Mouse (Mus musculus) embryonic facial prominence, embryonic 10.5 days (tissue): ENCODE results near the gene Kdelr1. TPM values are rescaled to one million over a fixed set of nuclear protein-coding genes. Genes with fewer than 3 reads are reported as not detected.

Experiments used
- DNase-seq: peaks from one replicate; pipeline ENCODE4 v3.0.0-alpha.2; 2017; ENCODE audit warnings: low spot score
- H3K27ac ChIP-seq: fragments of 300-500 bp; sonication (generic); replicated peaks from 2 replicates; pipeline ENCODE4 v1.5.1; 2016; ENCODE audit warnings: mild to moderate bottlenecking
- H3K27me3 ChIP-seq: fragments of 300-500 bp; sonication (generic); replicated peaks from 2 replicates; pipeline ENCODE4 v1.6.1; 2016; ENCODE audit warnings: low read depth, mild to moderate bottlenecking; ENCODE audit not compliant: poor library complexity, severe bottlenecking
- H3K36me3 ChIP-seq: fragments of 300-500 bp; sonication (generic); replicated peaks from 2 replicates; pipeline ENCODE4 v1.6.1; 2016; ENCODE audit warnings: mild to moderate bottlenecking, moderate library complexity
- H3K4me1 ChIP-seq: fragments of 300-500 bp; sonication (generic); 2 replicates; pipeline ENCODE4 v1.6.1; 2016
- H3K4me3 ChIP-seq: fragments of 300-500 bp; sonication (generic); 2 replicates; pipeline ENCODE4 v1.5.1; 2016; ENCODE audit warnings: mild to moderate bottlenecking, moderate library complexity
- H3K9me3 ChIP-seq: fragments of 300-500 bp; sonication (generic); 2 replicates; pipeline ENCODE4 v1.6.1; 2016; ENCODE audit warnings: mild to moderate bottlenecking
- WGBS: fragments of 180-500 bp; shearing (Covaris S2); methylation state at CpG from one replicate; pipeline ENCODE4 v1.1.7; 2016; 5-methylcytosine and 5-hydroxymethylcytosine counted together
- polyA plus RNA-seq: library from polyadenylated mRNA; unstranded; fragments of >200 nt; fragmentation: Nextera tagmentation; extraction: Ambion mirVana; gene quantifications from 2 replicates; pipeline ENCODE4 v1.2.1, GENCODE M21; 2016

Gene Kdelr1
- polyA plus RNA-seq, 1 experiment from 2014 or later: 36.6 TPM

DNA sequence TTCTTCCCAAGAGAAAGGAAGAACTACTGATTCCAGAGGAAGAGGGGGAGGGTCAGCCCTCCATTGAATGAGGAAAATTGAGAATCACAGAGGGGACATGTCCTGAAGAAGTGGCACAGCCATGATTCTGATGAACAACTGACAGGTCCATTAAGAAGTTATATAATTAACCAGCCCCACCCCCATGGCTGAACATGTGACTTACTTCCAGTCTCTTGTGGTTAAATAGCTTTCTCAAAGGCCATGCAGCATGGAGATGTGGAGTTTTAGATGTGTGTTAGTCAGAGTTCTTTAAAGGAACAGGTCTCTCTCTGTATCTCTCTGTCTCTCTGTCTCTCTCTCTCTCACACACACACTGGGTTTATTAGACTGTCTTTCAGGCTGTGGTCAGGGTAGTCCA, 35.8 kb downstream of the Kdelr1 start:
- DNase-seq: no peak
- peaks cover 35% of the 10 kb centered on the region for H3K36me3 ChIP-seq
- H3K4me3 ChIP-seq: no peak overlapping the region
- H3K27me3 ChIP-seq: no peaks in the 10 kb centered on the region
- peaks cover 8% of the 10 kb centered on the region; the same call in 1 of the 2 replicates for H3K9me3 ChIP-seq
- H3K4me1 ChIP-seq: no peaks in the 10 kb centered on the region
- no peak overlapping the region for H3K27ac ChIP-seq

DNA sequence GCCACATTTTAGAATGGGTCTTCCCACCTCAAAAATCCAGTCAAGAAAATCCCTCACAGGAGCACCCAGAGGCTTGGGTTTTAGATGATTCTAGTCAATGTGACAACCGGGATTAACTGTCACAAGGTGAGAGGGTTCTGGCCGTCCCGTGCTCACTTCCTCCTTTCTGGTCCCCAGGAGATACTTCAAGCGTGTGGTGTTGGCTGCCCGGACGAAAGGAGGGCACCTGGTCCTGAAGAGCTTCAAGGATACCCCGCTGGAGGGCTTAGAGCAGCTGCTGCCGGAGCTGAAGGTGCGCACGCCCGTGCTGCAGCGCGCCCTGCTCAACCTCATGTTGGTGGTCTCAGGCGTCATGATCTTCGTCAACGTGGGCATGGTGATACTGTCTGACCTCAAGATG, 36.6 kb downstream of the Kdelr1 start:
- DNase-seq: no peak
- WGBS: 95% methylated on average over 16 of the region's 16 CpGs
- peaks cover 5% of the 10 kb centered on the region; the same call in 1 of the 2 replicates for H3K9me3 ChIP-seq
- peaks cover under 1% of the 10 kb centered on the region; the same call in 1 of the 2 replicates for H3K4me1 ChIP-seq
- H3K27ac ChIP-seq: no peak overlapping the region
- H3K36me3 ChIP-seq: peaks cover 36% of the 10 kb centered on the region
- no peak overlapping the region for H3K4me3 ChIP-seq
- H3K27me3 ChIP-seq: no peaks in the 10 kb centered on the region

DNA sequence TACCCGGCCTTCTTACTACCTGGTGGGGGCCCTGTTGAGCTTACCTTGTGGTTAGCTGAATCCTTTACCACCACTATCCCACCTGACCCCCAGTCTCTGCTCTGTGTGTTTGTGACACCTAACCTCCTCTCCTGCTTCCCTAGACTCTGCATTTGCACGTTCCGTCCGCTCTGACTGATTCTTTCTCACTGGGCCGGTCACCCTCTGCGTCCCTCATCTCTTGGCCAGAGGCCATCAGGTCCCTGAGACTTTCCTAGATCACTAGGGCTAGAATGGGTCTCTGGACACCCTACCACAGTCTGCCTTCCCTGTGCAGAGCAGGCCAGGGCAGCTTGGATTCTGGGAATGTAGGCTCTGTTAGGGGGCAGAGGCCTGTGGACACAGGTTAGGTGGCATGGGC, 41.5 kb downstream of the Kdelr1 start:
- H3K36me3 ChIP-seq: peaks cover 29% of the 10 kb centered on the region
- peaks cover 5% of the 10 kb centered on the region; the same call in 1 of the 2 replicates for H3K9me3 ChIP-seq
- no peak for DNase-seq
- H3K27me3 ChIP-seq: no peaks in the 10 kb centered on the region
- no peak overlapping the region for H3K4me3 ChIP-seq
- H3K4me1 ChIP-seq: peaks cover 29% of the 10 kb centered on the region
- 85% methylated on average over 6 of the region's 6 CpGs for WGBS
- peak overlapping the region; percentile 15; the same call in 1 of the 2 replicates for H3K27ac ChIP-seq

DNA sequence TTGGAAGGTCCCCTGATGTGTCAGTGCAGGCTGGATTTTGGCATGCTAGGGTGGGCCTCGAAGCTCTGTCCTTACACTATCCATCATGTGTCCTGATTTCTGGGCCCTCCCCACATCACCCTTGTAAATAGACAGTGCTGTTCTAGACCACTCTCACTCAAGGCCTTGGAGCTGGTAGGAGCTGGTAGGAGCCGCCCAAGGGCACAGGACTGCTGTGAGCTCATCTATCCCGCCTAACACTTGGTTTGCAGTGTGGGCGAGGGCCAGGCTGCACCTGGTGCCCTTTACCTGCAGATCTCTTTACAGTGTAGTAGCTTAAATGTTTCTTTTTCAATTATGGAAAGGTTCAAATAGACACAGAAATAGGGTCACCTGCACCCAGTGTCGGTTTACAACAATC, 42.4 kb downstream of the Kdelr1 start:
- no peak overlapping the region for H3K4me3 ChIP-seq
- peaks cover 1% of the 10 kb centered on the region; the same call in 1 of the 2 replicates for H3K9me3 ChIP-seq
- peaks cover 6% of the 10 kb centered on the region for H3K27me3 ChIP-seq
- DNase-seq: no peak
- no peak overlapping the region for H3K27ac ChIP-seq
- peaks cover 32% of the 10 kb centered on the region for H3K4me1 ChIP-seq
- peaks cover 19% of the 10 kb centered on the region for H3K36me3 ChIP-seq
- WGBS: 90% methylated on average over 5 of the region's 5 CpGs

DNA sequence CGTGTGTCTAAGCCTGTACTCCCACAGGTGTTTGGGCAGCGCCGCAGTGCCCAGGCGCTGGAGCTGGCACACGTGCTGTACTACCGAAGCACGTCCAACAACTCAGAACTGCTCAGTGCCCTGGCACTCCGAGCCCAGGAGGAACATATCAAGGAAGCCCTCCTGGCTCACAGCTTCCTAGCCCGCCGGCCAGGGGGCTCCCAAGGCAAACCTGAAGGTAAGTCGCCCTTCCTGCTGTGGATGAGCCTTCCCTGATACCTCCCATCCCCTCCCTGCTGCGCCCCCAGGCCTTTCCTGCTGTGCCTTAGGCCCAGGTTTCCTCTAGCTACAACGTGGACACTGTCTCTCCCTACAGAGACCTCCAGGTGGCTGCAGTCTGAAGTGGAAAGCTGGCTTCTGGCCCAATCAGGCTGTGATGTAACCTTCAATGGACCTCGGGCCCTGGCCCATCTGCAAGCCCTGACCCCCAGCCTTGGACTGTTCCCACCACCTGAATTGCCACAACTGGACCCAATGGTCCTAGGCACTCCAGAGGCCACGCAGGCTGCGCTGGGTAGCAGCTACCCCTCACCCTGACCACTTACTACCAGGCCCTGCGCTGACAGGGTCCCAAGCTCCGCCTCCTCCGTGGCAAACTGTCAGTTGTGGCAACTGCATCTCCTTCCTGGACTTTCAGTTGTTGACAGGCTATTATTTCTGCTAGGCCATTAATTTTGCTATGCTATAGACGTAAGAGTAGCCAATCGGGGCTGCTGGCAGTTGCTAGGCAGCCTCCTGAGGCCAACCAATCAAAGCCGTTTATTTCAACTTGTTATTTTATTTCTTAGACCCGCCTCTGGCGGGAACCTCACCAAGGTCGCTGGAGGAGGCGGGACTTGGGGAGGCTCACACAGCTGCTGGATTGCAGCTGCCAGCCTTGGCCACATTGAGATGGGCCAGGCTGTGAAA, 43.8 kb downstream of the Kdelr1 start:
- H3K4me1 ChIP-seq: peaks cover 44% of the 10 kb centered on the region
- H3K27me3 ChIP-seq: peaks cover 16% of the 10 kb centered on the region
- H3K9me3 ChIP-seq: no peaks in the 10 kb centered on the region
- H3K4me3 ChIP-seq: peak overlapping the region; percentile 41
- 37% methylated on average over 26 of the region's 26 CpGs for WGBS
- DNase-seq: peak; percentile 83
- peaks cover 6% of the 10 kb centered on the region for H3K36me3 ChIP-seq
- peak overlapping the region; percentile 86 for H3K27ac ChIP-seq

DNA sequence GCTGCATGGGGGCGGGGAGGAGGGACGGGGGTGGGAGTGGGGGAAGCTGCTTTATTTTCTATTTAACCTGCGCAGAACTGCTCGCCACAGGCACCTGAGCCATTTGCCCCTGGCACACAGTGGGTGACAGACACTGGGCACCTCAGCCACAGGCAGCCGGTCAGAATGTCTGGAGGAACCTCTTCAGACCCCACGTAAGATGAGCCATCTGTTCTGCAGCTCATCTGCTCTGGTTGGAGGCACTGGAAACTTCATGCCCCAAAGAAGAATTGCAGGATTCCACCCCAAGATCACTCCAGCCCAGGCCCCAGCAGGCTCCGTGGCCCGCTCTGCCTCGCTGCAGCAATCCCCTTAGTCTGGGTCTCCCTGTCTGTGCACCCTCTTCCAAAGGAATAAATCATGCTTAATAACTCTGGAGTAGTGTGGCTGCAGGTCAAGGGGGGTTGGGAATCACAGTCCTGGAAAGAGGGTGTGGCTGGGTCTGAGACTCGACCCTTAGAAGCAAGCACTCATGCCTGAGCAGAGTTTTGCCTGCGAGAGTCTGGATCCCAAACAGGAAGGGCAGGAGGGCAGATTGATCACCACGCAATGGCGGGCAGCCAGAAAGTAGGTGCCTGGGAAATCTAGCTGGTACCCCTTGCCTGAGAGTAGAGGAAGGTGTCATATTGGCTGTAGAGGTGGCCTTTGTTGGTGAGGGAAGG, 44.6 kb downstream of the Kdelr1 start:
- no peak for DNase-seq
- H3K27me3 ChIP-seq: peaks cover 16% of the 10 kb centered on the region
- peak overlapping the region; percentile 86 for H3K27ac ChIP-seq
- H3K4me3 ChIP-seq: peak overlapping the region; percentile 41
- no peaks in the 10 kb centered on the region for H3K9me3 ChIP-seq
- H3K4me1 ChIP-seq: peaks cover 48% of the 10 kb centered on the region
- H3K36me3 ChIP-seq: peaks cover 6% of the 10 kb centered on the region; the same call in 1 of the 2 replicates
- WGBS: 45% methylated on average over 13 of the region's 13 CpGs

DNA sequence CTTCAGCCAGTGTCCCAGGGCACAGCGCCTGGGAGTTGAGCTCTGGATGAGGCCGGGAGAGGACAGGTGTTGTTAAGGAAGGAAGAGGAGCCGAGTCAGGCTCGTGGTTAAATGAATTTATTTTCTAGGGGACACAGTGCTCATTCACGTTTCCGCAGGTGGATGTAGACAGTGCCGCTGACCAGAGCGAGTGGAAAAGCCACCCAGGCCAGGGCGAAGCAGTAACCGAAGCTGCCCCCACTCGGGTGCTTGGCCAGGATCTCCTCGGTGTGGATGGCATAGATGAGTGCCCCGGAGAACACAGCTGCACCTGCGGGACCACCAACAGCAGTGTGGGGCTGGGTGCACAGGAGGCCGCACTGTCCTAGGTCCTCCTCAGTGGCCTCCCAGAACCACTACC, 45.4 kb downstream of the Kdelr1 start:
- Histone ChIP-seq H3K27me3 (peaks cover 16% of the 10 kb centered on the region), H3K9me3 (no peaks in the 10 kb centered on the region), H3K27ac (peak overlapping the region; percentile 86), H3K4me3 (0 out of 2 replicates have a peak overlapping the region, but pooled peaks have one; percentile 41), H3K36me3 (peaks cover 5% of the 10 kb centered on the region; the same call in 1 of the 2 replicates), H3K4me1 (peaks cover 56% of the 10 kb centered on the region)
- 90% methylated on average over 15 of the region's 15 CpGs for WGBS
- no peak for DNase-seq

DNA sequence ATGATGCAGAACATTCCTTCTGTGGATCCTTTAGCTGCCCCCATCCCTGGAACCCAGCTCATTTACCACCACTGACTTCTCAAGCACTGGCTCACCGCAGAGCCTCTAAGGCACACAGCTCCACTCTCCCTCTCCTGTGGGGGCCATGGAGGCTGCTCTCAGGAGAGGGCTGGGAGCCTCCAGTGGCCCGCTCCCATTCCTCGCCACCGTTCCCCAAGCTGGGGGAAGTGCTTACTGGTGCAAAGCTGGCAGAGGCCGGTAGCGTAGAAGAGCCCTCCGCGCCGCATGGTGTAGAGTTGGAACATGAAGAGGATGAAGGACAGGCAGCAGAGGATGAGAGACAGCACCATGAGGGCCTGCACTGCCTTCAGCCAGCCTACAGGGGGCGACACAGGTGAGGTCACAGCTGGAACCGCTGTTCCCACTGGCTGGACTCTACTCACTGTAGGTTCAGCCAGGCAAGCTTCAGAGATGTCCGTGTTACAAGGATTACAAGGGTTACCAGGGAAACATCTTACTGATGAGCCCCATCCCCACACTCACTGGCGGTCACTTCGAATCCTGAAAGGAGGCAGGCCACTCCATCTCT, 46.6 kb downstream of the Kdelr1 start:
- WGBS: 60% methylated on average over 14 of the region's 14 CpGs
- peaks cover 67% of the 10 kb centered on the region for H3K4me1 ChIP-seq
- 0 out of 2 replicates have a peak overlapping the region, but pooled peaks have one; percentile 14 for H3K27ac ChIP-seq

DNA sequence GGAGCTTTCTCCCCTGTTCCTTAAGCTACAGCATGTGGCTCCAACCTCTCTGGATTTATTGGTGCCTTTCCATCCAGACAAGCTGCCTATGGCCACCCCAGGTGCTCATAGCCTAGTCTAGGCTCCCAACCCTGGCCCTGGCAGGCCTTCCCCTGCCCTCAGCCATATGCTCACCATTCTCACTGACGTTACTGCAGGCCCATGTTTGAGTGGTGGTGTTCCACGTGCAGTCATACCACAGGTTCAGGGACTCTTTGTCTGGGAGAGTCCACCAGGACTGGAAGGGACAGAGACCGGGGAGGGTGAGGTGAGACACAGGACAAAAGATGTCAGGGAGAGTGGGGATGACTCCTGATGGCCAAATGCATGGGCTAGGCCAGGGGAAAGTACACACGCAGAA, 47.2 kb downstream of the Kdelr1 start:
- 0 out of 2 replicates have a peak overlapping the region, but pooled peaks have one; percentile 16 for H3K27ac ChIP-seq
- DNase-seq: no peak
- WGBS: 82% methylated on average over 4 of the region's 4 CpGs
- peak overlapping the region; percentile 21; the same call in 1 of the 2 replicates for H3K4me3 ChIP-seq
- no peaks in the 10 kb centered on the region for H3K9me3 ChIP-seq
- no peaks in the 10 kb centered on the region for H3K36me3 ChIP-seq
- peaks cover 67% of the 10 kb centered on the region for H3K4me1 ChIP-seq
- peaks cover 16% of the 10 kb centered on the region for H3K27me3 ChIP-seq

More for the DNA sequence above, 46.6 kb downstream of the Kdelr1 start:
- peaks cover 16% of the 10 kb centered on the region for H3K27me3 ChIP-seq
- no peaks in the 10 kb centered on the region for H3K9me3 ChIP-seq
- DNase-seq: no peak
- no peaks in the 10 kb centered on the region; the same call in 1 of the 2 replicates for H3K36me3 ChIP-seq
- H3K4me3 ChIP-seq: no peak overlapping the region

DNA sequence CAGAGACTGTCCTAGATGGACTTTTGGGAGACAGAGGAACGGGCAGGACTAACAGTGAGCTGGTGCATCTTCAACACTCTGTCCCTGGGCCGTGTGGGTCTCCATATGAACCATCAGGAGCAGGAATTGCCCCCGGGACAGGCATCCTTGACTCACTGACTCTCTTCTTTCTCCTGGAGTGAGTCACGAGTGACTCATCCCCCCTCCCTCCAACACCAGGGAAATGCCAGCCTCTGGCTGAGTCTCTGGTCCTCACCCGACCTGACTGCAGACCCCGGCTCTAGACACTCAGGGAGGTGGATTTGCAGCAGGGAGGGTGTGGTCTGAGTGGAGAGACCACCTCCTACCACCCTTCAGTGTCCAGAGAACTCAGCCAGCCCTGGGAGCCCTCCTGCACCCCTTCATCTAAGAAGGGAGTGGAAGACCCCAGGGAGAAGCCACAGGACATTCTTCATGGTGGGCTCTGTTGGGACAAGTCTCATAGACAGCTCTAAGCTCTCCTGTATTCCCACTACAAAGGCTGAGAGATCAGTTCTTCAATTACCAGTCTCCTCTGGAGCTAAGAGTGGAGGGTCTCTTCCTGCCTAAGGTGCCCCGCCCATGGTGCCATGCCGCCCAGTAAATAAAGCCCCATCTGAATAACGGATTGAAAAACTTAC, 48.1 kb downstream of the Kdelr1 start:
- 52% methylated on average over 9 of the region's 9 CpGs for WGBS
- Histone ChIP-seq H3K9me3 (peaks cover 6% of the 10 kb centered on the region; the same call in 1 of the 2 replicates), H3K27ac (peak overlapping the region; percentile 16), H3K4me3 (peak overlapping the region; percentile 38), H3K27me3 (peaks cover 16% of the 10 kb centered on the region), H3K36me3 (no peaks in the 10 kb centered on the region; the same call in 1 of the 2 replicates), H3K4me1 (peaks cover 67% of the 10 kb centered on the region)
- no peak for DNase-seq

DNA sequence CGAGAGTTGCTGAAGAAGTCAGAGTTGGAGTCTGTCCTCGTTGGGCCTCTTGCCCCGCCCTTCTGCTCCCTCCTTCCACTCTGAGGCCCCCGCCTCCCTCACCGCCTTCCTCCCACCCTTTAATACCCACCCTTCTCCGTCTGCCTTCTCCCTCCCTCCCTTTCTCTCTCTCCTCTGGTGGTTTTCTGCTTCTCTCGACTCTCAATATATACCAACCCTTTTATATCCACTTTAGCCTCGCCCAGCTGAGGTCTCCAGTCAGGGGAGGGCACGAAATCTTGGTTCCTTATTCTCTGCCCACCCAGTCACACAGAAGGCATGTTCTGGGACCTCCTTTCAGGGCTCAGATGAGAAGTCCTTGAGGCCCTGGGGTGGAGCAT, 48.7 kb downstream of the Kdelr1 start, which contains the start of gene Emp3:
Gene Emp3 (minus strand): TSS at position 163 of the 380 bp plus-strand sequence.
- no peak for DNase-seq

More for the DNA sequence above, 48.7 kb downstream of the Kdelr1 start, which contains the start of gene Emp3:
- H3K36me3 ChIP-seq: no peaks in the 10 kb centered on the region; the same call in 1 of the 2 replicates
- H3K4me3 ChIP-seq: peak within 1 kb of the TSS; percentile 38
- H3K27me3 ChIP-seq: peaks cover 16% of the 10 kb centered on the region
- peaks cover 6% of the 10 kb centered on the region; the same call in 1 of the 2 replicates for H3K9me3 ChIP-seq
- H3K27ac ChIP-seq: peak within 1 kb of the TSS; percentile 83
- H3K4me1 ChIP-seq: peaks cover 63% of the 10 kb centered on the region
- WGBS: 47% methylated on average over 9 of the region's 9 CpGs
